Mouse (Mus musculus) heart, embryonic 15.5 days (tissue): ENCODE results near the gene Il4. TPM values are rescaled to one million over a fixed set of nuclear protein-coding genes. Genes with fewer than 3 reads are reported as not detected.

Experiments used
- ATAC-seq: fragments of 200-750 bp; cut with Nextera tagmentation; replicated peaks from 2 replicates; pipeline ENCODE4 v1.8.0; 2017; ENCODE audit warnings: low read depth, moderate TSS enrichment; ENCODE audit not compliant: insufficient number of reproducible peaks, insufficient read depth, low FRiP score
- H3K27ac ChIP-seq: fragments of 300-500 bp; sonication (generic); 2 replicates; pipeline ENCODE4 v1.5.1; 2015; ENCODE audit warnings: mild to moderate bottlenecking, inconsistent platforms
- H3K27me3 ChIP-seq: fragments of 300-500 bp; sonication (generic); 2 replicates; pipeline ENCODE4 v1.6.1; 2015; ENCODE audit warnings: inconsistent platforms
- H3K36me3 ChIP-seq: fragments of 300-500 bp; sonication (generic); 2 replicates; pipeline ENCODE4 v1.6.1; 2015; ENCODE audit warnings: mild to moderate bottlenecking, inconsistent platforms
- H3K4me1 ChIP-seq: fragments of 300-500 bp; sonication (generic); replicated peaks from 2 replicates; pipeline ENCODE4 v1.6.1; 2015; ENCODE audit warnings: inconsistent platforms
- H3K4me2 ChIP-seq: fragments of 300-500 bp; sonication (generic); 2 replicates; pipeline ENCODE4 v1.6.1; 2015; ENCODE audit warnings: inconsistent platforms, mild to moderate bottlenecking, moderate library complexity
- H3K4me3 ChIP-seq: fragments of 300-500 bp; sonication (generic); 2 replicates; pipeline ENCODE4 v1.5.1; 2015; ENCODE audit warnings: mild to moderate bottlenecking, inconsistent platforms
- H3K9ac ChIP-seq: fragments of 300-500 bp; sonication (generic); 2 replicates; pipeline ENCODE4 v1.6.1; 2015; ENCODE audit warnings: mild to moderate bottlenecking, inconsistent platforms
- H3K9me3 ChIP-seq: fragments of 300-500 bp; sonication (generic); replicated peaks from 2 replicates; pipeline ENCODE4 v1.6.1; 2016; ENCODE audit warnings: inconsistent platforms
- WGBS: fragments of 180-500 bp; shearing (Covaris S2); methylation state at CpG from one replicate; pipeline ENCODE4 v1.1.7; 2015; ENCODE audit warnings: mixed read lengths; 5-methylcytosine and 5-hydroxymethylcytosine counted together
- polyA plus RNA-seq: library from polyadenylated mRNA; unstranded; fragments of >200 nt; fragmentation: Nextera tagmentation; extraction: Ambion mirVana; gene quantifications from 2 replicates; pipeline ENCODE4 v1.2.1, GENCODE M21; 2015

The Il4 gene
- polyA plus RNA-seq, 1 experiment from 2014 or later, result 0.33 TPM

GRCm38 (mm10) chr11:53622440-53622806 lies 4.0 kb upstream of the Il4 start:
- Histone ChIP-seq H3K4me2 (no peak overlapping the region), H3K4me3 (no peak overlapping the region), H3K9ac (no peak overlapping the region), H3K27me3 (no peaks in the 10 kb centered on the region), H3K9me3 (no peaks in the 10 kb centered on the region), H3K27ac (no peak overlapping the region), H3K4me1 (0 out of 2 replicates have a peak, but pooled peaks cover 5% of the 10 kb centered on the region), H3K36me3 (no peaks in the 10 kb centered on the region)
- no peak for ATAC-seq
- 63% methylated on average over 6 of the region's 6 CpGs for WGBS

GRCm38 (mm10) chr11:53621582-53622439 lies 3.3 kb upstream of the Il4 start:
- 71% methylated on average over 11 of the region's 11 CpGs for WGBS
- H3K36me3 ChIP-seq, result no peaks in the 10 kb centered on the region
- H3K9me3 ChIP-seq, result no peaks in the 10 kb centered on the region
- no peak overlapping the region for H3K4me3 ChIP-seq
- 0 out of 2 replicates have a peak, but pooled peaks cover 3% of the 10 kb centered on the region for H3K4me1 ChIP-seq
- no peak for ATAC-seq
- H3K9ac ChIP-seq, result no peak overlapping the region
- no peak overlapping the region for H3K27ac ChIP-seq
- no peak overlapping the region for H3K4me2 ChIP-seq
- no peaks in the 10 kb centered on the region for H3K27me3 ChIP-seq

- 79% methylated on average over 4 of the region's 4 CpGs for WGBS
Observed at GRCm38 (mm10) chr11:53620094-53620493, 1.6 kb upstream of the Il4 start.

GRCm38 (mm10) chr11:53619428-53619827 lies 959 bp upstream of the Il4 start:
- H3K9ac ChIP-seq, result no peak overlapping the region
- no peaks in the 10 kb centered on the region for H3K27me3 ChIP-seq
- 66% methylated on average over 6 of the region's 6 CpGs for WGBS
- no peaks in the 10 kb centered on the region for H3K9me3 ChIP-seq
- no peaks in the 10 kb centered on the region for H3K4me1 ChIP-seq
- no peak overlapping the region for H3K4me3 ChIP-seq
- no peak overlapping the region for H3K4me2 ChIP-seq
- ATAC-seq, result no peak
- H3K36me3 ChIP-seq, result no peaks in the 10 kb centered on the region
- no peak overlapping the region for H3K27ac ChIP-seq

More at GRCm38 (mm10) chr11:53620094-53620493, 1.6 kb upstream of the Il4 start:
- no peak overlapping the region for H3K9ac ChIP-seq
- H3K36me3 ChIP-seq, result no peaks in the 10 kb centered on the region
- ATAC-seq, result no peak
- no peak overlapping the region for H3K27ac ChIP-seq
- H3K9me3 ChIP-seq, result no peaks in the 10 kb centered on the region
- no peak overlapping the region for H3K4me3 ChIP-seq
- no peaks in the 10 kb centered on the region for H3K4me1 ChIP-seq
- no peak overlapping the region for H3K4me2 ChIP-seq
- H3K27me3 ChIP-seq, result no peaks in the 10 kb centered on the region

- no peak overlapping the region for H3K27ac ChIP-seq
- H3K27me3 ChIP-seq, result no peaks in the 10 kb centered on the region
- no peak overlapping the region for H3K9ac ChIP-seq
- ATAC-seq, result no peak
- H3K4me1 ChIP-seq, result no peaks in the 10 kb centered on the region
- H3K36me3 ChIP-seq, result no peaks in the 10 kb centered on the region
- no peak overlapping the region for H3K4me3 ChIP-seq
- 69% methylated on average over 4 of the region's 4 CpGs for WGBS
- H3K4me2 ChIP-seq, result no peak overlapping the region
- no peaks in the 10 kb centered on the region for H3K9me3 ChIP-seq
Observed at GRCm38 (mm10) chr11:53617562-53618109, 833 bp downstream of the Il4 start.

GRCm38 (mm10) chr11:53616748-53617558 lies 1.5 kb downstream of the Il4 start:
- Histone ChIP-seq H3K27ac (no peak overlapping the region), H3K36me3 (no peaks in the 10 kb centered on the region), H3K4me3 (no peak overlapping the region), H3K27me3 (no peaks in the 10 kb centered on the region), H3K4me1 (no peaks in the 10 kb centered on the region), H3K4me2 (no peak overlapping the region), H3K9me3 (no peaks in the 10 kb centered on the region), H3K9ac (no peak overlapping the region)
- ATAC-seq, result no peak
- WGBS, result 74% methylated on average over 8 of the region's 8 CpGs

GRCm38 (mm10) chr11:53615575-53615974 lies 2.9 kb downstream of the Il4 start:
- no peak overlapping the region for H3K9ac ChIP-seq
- 90% methylated on average over 8 of the region's 8 CpGs for WGBS
- no peaks in the 10 kb centered on the region for H3K27me3 ChIP-seq
- H3K4me2 ChIP-seq, result no peak overlapping the region
- no peak overlapping the region for H3K4me3 ChIP-seq
- H3K9me3 ChIP-seq, result no peaks in the 10 kb centered on the region
- no peak overlapping the region for H3K27ac ChIP-seq
- ATAC-seq, result no peak
- no peaks in the 10 kb centered on the region for H3K36me3 ChIP-seq
- H3K4me1 ChIP-seq, result no peaks in the 10 kb centered on the region

- Histone ChIP-seq H3K4me1 (no peaks in the 10 kb centered on the region), H3K27me3 (no peaks in the 10 kb centered on the region), H3K4me2 (no peak overlapping the region), H3K36me3 (no peaks in the 10 kb centered on the region), H3K9ac (no peak overlapping the region), H3K9me3 (no peaks in the 10 kb centered on the region), H3K4me3 (no peak overlapping the region), H3K27ac (no peak overlapping the region)
- no peak for ATAC-seq
- WGBS, result 60% methylated on average over 6 of the region's 6 CpGs
Observed at GRCm38 (mm10) chr11:53615172-53615571, 3.3 kb downstream of the Il4 start.

GRCm38 (mm10) chr11:53609672-53610071 lies 8.8 kb downstream of the Il4 start:
- H3K36me3 ChIP-seq, result no peaks in the 10 kb centered on the region
- peaks cover 8% of the 10 kb centered on the region for H3K4me1 ChIP-seq
- ATAC-seq, result no peak
- H3K27ac ChIP-seq, result no peak overlapping the region
- no peaks in the 10 kb centered on the region for H3K9me3 ChIP-seq
- no peaks in the 10 kb centered on the region for H3K27me3 ChIP-seq
- H3K4me3 ChIP-seq, result no peak overlapping the region
- WGBS, result 56% methylated on average over 3 of the region's 3 CpGs
- no peak overlapping the region for H3K9ac ChIP-seq
- no peak overlapping the region for H3K4me2 ChIP-seq

- H3K4me3 ChIP-seq, result no peak overlapping the region
- peaks cover 8% of the 10 kb centered on the region for H3K4me1 ChIP-seq
- no peaks in the 10 kb centered on the region for H3K27me3 ChIP-seq
- H3K4me2 ChIP-seq, result no peak overlapping the region
- no peak overlapping the region for H3K27ac ChIP-seq
- ATAC-seq, result no peak
- H3K9ac ChIP-seq, result no peak overlapping the region
- H3K36me3 ChIP-seq, result no peaks in the 10 kb centered on the region
- no peaks in the 10 kb centered on the region for H3K9me3 ChIP-seq
- WGBS, result 80% methylated on average over 6 of the region's 6 CpGs
Observed at GRCm38 (mm10) chr11:53609231-53609630, 9.2 kb downstream of the Il4 start.

GRCm38 (mm10) chr11:53605609-53606008 lies 12.9 kb downstream of the Il4 start:
- no peak for ATAC-seq
- Histone ChIP-seq H3K27me3 (no peaks in the 10 kb centered on the region), H3K4me1 (peaks cover 8% of the 10 kb centered on the region), H3K9ac (no peak overlapping the region), H3K4me2 (peak overlapping the region; percentile 29), H3K36me3 (no peaks in the 10 kb centered on the region), H3K27ac (no peak overlapping the region), H3K9me3 (no peaks in the 10 kb centered on the region), H3K4me3 (no peak overlapping the region)
- WGBS, result 6% methylated on average over 12 of the region's 12 CpGs
